Mouse (Mus musculus): ENCODE results near the gene Pde1a. TPM values are rescaled to one million over a fixed set of nuclear protein-coding genes. Genes with fewer than 3 reads are reported as not detected.

The Pde1a gene
- polyA plus RNA-seq (2014; fragmentation: Nextera tagmentation; extraction: Ambion mirVana) = 9.0 and 9.6 TPM in 2 replicates

DNA sequence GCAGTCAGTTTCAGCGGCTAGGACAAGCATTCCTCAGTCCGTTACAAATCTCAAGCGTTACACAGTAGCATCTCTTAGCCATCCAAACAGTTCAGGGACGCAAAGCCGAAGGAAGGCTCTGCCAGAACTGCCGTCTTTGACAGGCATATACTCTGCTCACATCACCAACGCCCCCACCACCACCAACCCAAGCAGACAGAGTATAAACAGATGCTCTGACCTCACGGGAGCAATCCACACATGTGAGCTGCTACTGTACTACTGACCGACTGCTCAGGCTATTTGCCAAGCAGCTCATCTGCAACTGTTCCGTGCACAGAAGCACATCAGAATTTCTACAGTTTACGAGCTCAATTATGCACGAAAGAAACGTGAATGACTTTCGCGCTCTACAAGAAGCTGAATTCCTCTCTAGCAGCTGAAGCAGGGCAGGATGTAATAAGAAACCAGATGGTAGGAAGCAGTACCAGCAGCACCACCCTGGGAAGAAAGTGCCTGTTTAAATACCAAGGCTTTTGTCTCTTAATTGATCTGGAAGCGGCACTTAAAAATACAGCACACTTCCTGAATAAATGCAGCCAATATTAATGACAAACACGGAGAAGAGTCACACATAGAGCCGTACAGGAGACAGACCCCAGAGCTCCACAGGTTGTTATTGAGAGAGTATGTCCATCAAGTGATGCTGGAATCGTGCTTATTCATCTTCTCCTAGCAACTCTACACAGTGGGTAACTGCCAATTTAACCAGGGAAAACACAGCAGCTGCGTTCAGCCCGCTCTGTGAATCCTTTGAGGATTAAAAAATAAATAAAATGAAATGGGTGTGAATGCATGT, at the start of gene Pde1a:
Gene Pde1a, minus strand, starts transcription at position 598 of the 838 bp plus-strand sequence.
- 11% methylated on average over 21 of the region's 21 CpGs for WGBS
- H3K4me1 ChIP-seq (replicated peaks; ENCODE audit: control insufficient read depth, insufficient read depth, low read length) = peaks cover 7% of the 10 kb centered on the region; the same call in 1 of the 2 replicates
- peak within 1 kb of the TSS; percentile 11; the same call in 1 of the 2 replicates for H3K27ac ChIP-seq
- peak within 1 kb of the TSS; percentile 34; the same call in 1 of the 2 replicates for H3K9ac ChIP-seq
- H3K27me3 ChIP-seq (ENCODE audit: control insufficient read depth, insufficient read depth, low read length) = no peaks in the 10 kb centered on the region
- no peaks in the 10 kb centered on the region for H3K36me3 ChIP-seq (replicated peaks; ENCODE audit: control insufficient read depth, insufficient read depth)
- H3K9me3 ChIP-seq (ENCODE audit: control insufficient read depth, low read length) = no peaks in the 10 kb centered on the region
- DNase-seq (ENCODE audit: low spot score) = peak; percentile 59
- H3K4me3 ChIP-seq (replicated peaks; ENCODE audit: low read length) = peak within 1 kb of the TSS; percentile 35
- peak within 1 kb of the TSS; percentile 68 for H3K4me2 ChIP-seq (replicated peaks)
- peak; percentile 86 for ATAC-seq (ENCODE audit: low FRiP score)

GRCm38 (mm10) chr2:80178608-80179280, 49.5 kb upstream of the Pde1a start:
- ATAC-seq (ENCODE audit: low FRiP score) (no peak), DNase-seq (ENCODE audit: low spot score) (no peak)
- no peaks in the 10 kb centered on the region for H3K9me3 ChIP-seq (ENCODE audit: control insufficient read depth, low read length)
- no peaks in the 10 kb centered on the region for H3K4me1 ChIP-seq (replicated peaks; ENCODE audit: control insufficient read depth, insufficient read depth, low read length)
- no peak overlapping the region for H3K9ac ChIP-seq
- 69% methylated on average over 4 of the region's 4 CpGs for WGBS
- no peaks in the 10 kb centered on the region for H3K27me3 ChIP-seq (ENCODE audit: control insufficient read depth, insufficient read depth, low read length)
- H3K4me3 ChIP-seq (replicated peaks; ENCODE audit: low read length) = no peak overlapping the region
- no peak overlapping the region for H3K27ac ChIP-seq
- H3K4me2 ChIP-seq (replicated peaks) = no peak overlapping the region
- H3K36me3 ChIP-seq (replicated peaks; ENCODE audit: control insufficient read depth, insufficient read depth) = no peaks in the 10 kb centered on the region

GRCm38 (mm10) chr2:80178154-80178553, 48.9 kb upstream of the Pde1a start:
- no peak for ATAC-seq (ENCODE audit: low FRiP score)
- H3K4me2 ChIP-seq (replicated peaks) = no peak overlapping the region
- no peak overlapping the region for H3K9ac ChIP-seq
- WGBS = 77% methylated on average over 3 of the region's 3 CpGs
- H3K4me1 ChIP-seq (replicated peaks; ENCODE audit: control insufficient read depth, insufficient read depth, low read length) = no peaks in the 10 kb centered on the region
- no peak overlapping the region for H3K4me3 ChIP-seq (replicated peaks; ENCODE audit: low read length)
- H3K27ac ChIP-seq = no peak overlapping the region
- H3K36me3 ChIP-seq (replicated peaks; ENCODE audit: control insufficient read depth, insufficient read depth) = no peaks in the 10 kb centered on the region
- H3K9me3 ChIP-seq (ENCODE audit: control insufficient read depth, low read length) = no peaks in the 10 kb centered on the region
- no peak for DNase-seq (ENCODE audit: low spot score)
- no peaks in the 10 kb centered on the region for H3K27me3 ChIP-seq (ENCODE audit: control insufficient read depth, insufficient read depth, low read length)

GRCm38 (mm10) chr2:80168103-80168502, 38.8 kb upstream of the Pde1a start:
- H3K9me3 ChIP-seq (ENCODE audit: control insufficient read depth, low read length) = no peaks in the 10 kb centered on the region
- no peaks in the 10 kb centered on the region for H3K27me3 ChIP-seq (ENCODE audit: control insufficient read depth, insufficient read depth, low read length)
- WGBS = 86% methylated on average over 1 of the region's 1 CpGs
- H3K9ac ChIP-seq = no peak overlapping the region
- no peaks in the 10 kb centered on the region for H3K36me3 ChIP-seq (replicated peaks; ENCODE audit: control insufficient read depth, insufficient read depth)
- DNase-seq (ENCODE audit: low spot score) = no peak
- no peak overlapping the region for H3K4me3 ChIP-seq (replicated peaks; ENCODE audit: low read length)
- no peak for ATAC-seq (ENCODE audit: low FRiP score)
- no peaks in the 10 kb centered on the region for H3K4me1 ChIP-seq (replicated peaks; ENCODE audit: control insufficient read depth, insufficient read depth, low read length)
- no peak overlapping the region for H3K27ac ChIP-seq
- H3K4me2 ChIP-seq (replicated peaks) = no peak overlapping the region

GRCm38 (mm10) chr2:80158784-80159183, 29.5 kb upstream of the Pde1a start:
- Histone ChIP-seq H3K4me1 (replicated peaks; ENCODE audit: control insufficient read depth, insufficient read depth, low read length) (no peaks in the 10 kb centered on the region), H3K4me3 (replicated peaks; ENCODE audit: low read length) (no peak overlapping the region), H3K9ac (no peak overlapping the region), H3K36me3 (replicated peaks; ENCODE audit: control insufficient read depth, insufficient read depth) (no peaks in the 10 kb centered on the region), H3K27ac (no peak overlapping the region), H3K4me2 (replicated peaks) (no peak overlapping the region), H3K27me3 (ENCODE audit: control insufficient read depth, insufficient read depth, low read length) (no peaks in the 10 kb centered on the region), H3K9me3 (ENCODE audit: control insufficient read depth, low read length) (no peaks in the 10 kb centered on the region)
- WGBS = 83% methylated on average over 2 of the region's 2 CpGs
- ATAC-seq (ENCODE audit: low FRiP score) = no peak
- no peak for DNase-seq (ENCODE audit: low spot score)

GRCm38 (mm10) chr2:80158196-80158595, 28.9 kb upstream of the Pde1a start:
- Histone ChIP-seq H3K4me1 (replicated peaks; ENCODE audit: control insufficient read depth, insufficient read depth, low read length) (no peaks in the 10 kb centered on the region), H3K27ac (no peak overlapping the region), H3K9ac (no peak overlapping the region), H3K36me3 (replicated peaks; ENCODE audit: control insufficient read depth, insufficient read depth) (no peaks in the 10 kb centered on the region), H3K4me3 (replicated peaks; ENCODE audit: low read length) (no peak overlapping the region), H3K4me2 (replicated peaks) (no peak overlapping the region), H3K27me3 (ENCODE audit: control insufficient read depth, insufficient read depth, low read length) (no peaks in the 10 kb centered on the region), H3K9me3 (ENCODE audit: control insufficient read depth, low read length) (no peaks in the 10 kb centered on the region)
- ATAC-seq (ENCODE audit: low FRiP score) (no peak), DNase-seq (ENCODE audit: low spot score) (no peak)
- WGBS = 94% methylated on average over 3 of the region's 3 CpGs

- no peak overlapping the region for H3K4me2 ChIP-seq (replicated peaks)
- H3K4me3 ChIP-seq (replicated peaks; ENCODE audit: low read length) = no peak overlapping the region
- H3K27me3 ChIP-seq (ENCODE audit: control insufficient read depth, insufficient read depth, low read length) = no peaks in the 10 kb centered on the region
- no peaks in the 10 kb centered on the region for H3K9me3 ChIP-seq (ENCODE audit: control insufficient read depth, low read length)
- no peaks in the 10 kb centered on the region for H3K36me3 ChIP-seq (replicated peaks; ENCODE audit: control insufficient read depth, insufficient read depth)
- no peak overlapping the region for H3K27ac ChIP-seq
- no peak for ATAC-seq (ENCODE audit: low FRiP score)
- DNase-seq (ENCODE audit: low spot score) = no peak
- WGBS = 85% methylated on average over 6 of the region's 6 CpGs
- no peak overlapping the region for H3K9ac ChIP-seq
- no peaks in the 10 kb centered on the region for H3K4me1 ChIP-seq (replicated peaks; ENCODE audit: control insufficient read depth, insufficient read depth, low read length)
These were observed 20.8 kb upstream of the Pde1a start for GRCm38 (mm10) chr2:80150019-80150418.

DNA sequence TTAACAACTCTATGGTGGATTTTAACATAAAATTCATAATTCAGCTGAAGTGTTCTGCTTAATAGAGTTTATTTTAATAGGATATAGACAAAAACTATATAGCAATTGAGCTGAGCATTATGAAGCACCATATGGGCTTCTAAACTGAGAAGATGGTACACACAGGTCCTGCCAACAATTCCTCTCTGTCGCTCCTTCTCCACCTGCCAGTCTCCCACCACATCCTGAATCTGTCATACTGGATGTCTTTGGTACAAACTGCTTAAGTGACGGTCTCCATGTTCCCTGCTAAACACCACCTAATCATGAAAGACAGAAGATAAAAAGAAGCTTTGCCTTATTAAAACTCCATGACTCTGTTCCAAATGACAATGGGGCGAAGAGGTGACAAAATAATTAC, 20.1 kb upstream of the Pde1a start:
- H3K27ac ChIP-seq = no peak overlapping the region
- no peaks in the 10 kb centered on the region for H3K36me3 ChIP-seq (replicated peaks; ENCODE audit: control insufficient read depth, insufficient read depth)
- DNase-seq (ENCODE audit: low spot score) = no peak
- WGBS = 85% methylated on average over 3 of the region's 3 CpGs
- no peak overlapping the region for H3K4me3 ChIP-seq (replicated peaks; ENCODE audit: low read length)
- H3K9me3 ChIP-seq (ENCODE audit: control insufficient read depth, low read length) = no peaks in the 10 kb centered on the region
- H3K4me1 ChIP-seq (replicated peaks; ENCODE audit: control insufficient read depth, insufficient read depth, low read length) = no peaks in the 10 kb centered on the region
- ATAC-seq (ENCODE audit: low FRiP score) = no peak
- no peaks in the 10 kb centered on the region for H3K27me3 ChIP-seq (ENCODE audit: control insufficient read depth, insufficient read depth, low read length)
- no peak overlapping the region for H3K4me2 ChIP-seq (replicated peaks)
- H3K9ac ChIP-seq = no peak overlapping the region

- no peak overlapping the region for H3K27ac ChIP-seq
- H3K9me3 ChIP-seq (ENCODE audit: control insufficient read depth, low read length) = no peaks in the 10 kb centered on the region
- DNase-seq (ENCODE audit: low spot score) (no peak), ATAC-seq (ENCODE audit: low FRiP score) (no peak)
- H3K27me3 ChIP-seq (ENCODE audit: control insufficient read depth, insufficient read depth, low read length) = no peaks in the 10 kb centered on the region
- no peaks in the 10 kb centered on the region for H3K36me3 ChIP-seq (replicated peaks; ENCODE audit: control insufficient read depth, insufficient read depth)
- H3K4me2 ChIP-seq (replicated peaks) = no peak overlapping the region
- H3K9ac ChIP-seq = no peak overlapping the region
- no peak overlapping the region for H3K4me3 ChIP-seq (replicated peaks; ENCODE audit: low read length)
- WGBS = 88% methylated on average over 3 of the region's 3 CpGs
- H3K4me1 ChIP-seq (replicated peaks; ENCODE audit: control insufficient read depth, insufficient read depth, low read length) = no peaks in the 10 kb centered on the region
These were observed 5.8 kb upstream of the Pde1a start for GRCm38 (mm10) chr2:80135076-80135475.
